Mouse (Mus musculus) limb, embryonic 15.5 days (tissue): Measurements from ENCODE around the gene Pcsk6. TPM values are rescaled to one million over a fixed set of nuclear protein-coding genes. Genes with fewer than 3 reads are reported as not detected.

Experiments used
- ATAC-seq: fragments of 200-750 bp; cut with Nextera tagmentation; 2 replicates; pipeline ENCODE4 v1.8.0; 2017; ENCODE audit warnings: low read depth, moderate TSS enrichment; ENCODE audit not compliant: insufficient number of reproducible peaks, low FRiP score, low TSS enrichment
- H3K27ac ChIP-seq: fragments of 300-500 bp; sonication (generic); 2 replicates; pipeline ENCODE4 v1.5.1; 2015; ENCODE audit warnings: moderate library complexity, mild to moderate bottlenecking, inconsistent platforms
- H3K27me3 ChIP-seq: fragments of 300-500 bp; sonication (generic); 2 replicates; pipeline ENCODE4 v1.6.1; 2015; ENCODE audit warnings: inconsistent platforms
- H3K36me3 ChIP-seq: fragments of 300-500 bp; sonication (generic); 2 replicates; pipeline ENCODE4 v1.6.1; 2015; ENCODE audit warnings: inconsistent platforms
- H3K4me1 ChIP-seq: fragments of 300-500 bp; sonication (generic); 2 replicates; pipeline ENCODE4 v1.6.1; 2015; ENCODE audit warnings: inconsistent platforms
- H3K4me2 ChIP-seq: fragments of 300-500 bp; sonication (generic); 2 replicates; pipeline ENCODE4 v1.6.1; 2015; ENCODE audit warnings: mild to moderate bottlenecking, inconsistent platforms
- H3K4me3 ChIP-seq: fragments of 300-500 bp; sonication (generic); 2 replicates; pipeline ENCODE4 v1.5.1; 2015; ENCODE audit warnings: mild to moderate bottlenecking, inconsistent platforms
- H3K9ac ChIP-seq: fragments of 300-500 bp; sonication (generic); 2 replicates; pipeline ENCODE4 v1.6.1; 2015; ENCODE audit warnings: inconsistent platforms
- H3K9me3 ChIP-seq: fragments of 300-500 bp; sonication (generic); 2 replicates; pipeline ENCODE4 v1.6.1; 2016; ENCODE audit warnings: inconsistent platforms
- WGBS: fragments of 180-500 bp; shearing (Covaris S2); methylation state at CpG from one replicate; pipeline ENCODE4 v1.1.7; 2015; 5-methylcytosine and 5-hydroxymethylcytosine counted together
- polyA plus RNA-seq: library from polyadenylated mRNA; unstranded; fragments of >200 nt; fragmentation: Nextera tagmentation; extraction: Ambion mirVana; gene quantifications from 2 replicates; pipeline ENCODE4 v1.2.1, GENCODE M21; 2015

Gene Pcsk6
- polyA plus RNA-seq, 1 experiment from 2014 or later, result 10.3 TPM

- Histone ChIP-seq H3K4me2 (no peak overlapping the region), H3K27ac (no peak overlapping the region), H3K9ac (no peak overlapping the region), H3K36me3 (no peaks in the 10 kb centered on the region; the same call in 1 of the 2 replicates), H3K4me1 (peaks cover 51% of the 10 kb centered on the region), H3K27me3 (no peaks in the 10 kb centered on the region), H3K4me3 (no peak overlapping the region), H3K9me3 (no peaks in the 10 kb centered on the region)
- WGBS, result 93% methylated on average over 9 of the region's 9 CpGs
- no peak for ATAC-seq
These were observed 118.5 kb downstream of the Pcsk6 start for GRCm38 (mm10) chr7:65980000-65980399.

- Histone ChIP-seq H3K9me3 (no peaks in the 10 kb centered on the region), H3K27me3 (no peaks in the 10 kb centered on the region), H3K4me1 (peaks cover 51% of the 10 kb centered on the region), H3K4me2 (no peak overlapping the region), H3K9ac (no peak overlapping the region), H3K27ac (no peak overlapping the region), H3K4me3 (no peak overlapping the region), H3K36me3 (no peaks in the 10 kb centered on the region; the same call in 1 of the 2 replicates)
- no peak for ATAC-seq
- WGBS, result 46% methylated on average over 3 of the region's 3 CpGs
These were observed 120.5 kb downstream of the Pcsk6 start for GRCm38 (mm10) chr7:65982057-65982456.

GRCm38 (mm10) chr7:65988249-65988648 is 126.7 kb downstream of the Pcsk6 start:
- H3K9me3 ChIP-seq, result no peaks in the 10 kb centered on the region
- no peaks in the 10 kb centered on the region for H3K27me3 ChIP-seq
- no peak overlapping the region for H3K4me2 ChIP-seq
- peaks cover 14% of the 10 kb centered on the region for H3K4me1 ChIP-seq
- H3K4me3 ChIP-seq, result no peak overlapping the region
- no peak overlapping the region for H3K27ac ChIP-seq
- no peak for ATAC-seq
- no peak overlapping the region for H3K9ac ChIP-seq
- H3K36me3 ChIP-seq, result no peaks in the 10 kb centered on the region; the same call in 1 of the 2 replicates
- 85% methylated on average over 4 of the region's 4 CpGs for WGBS

GRCm38 (mm10) chr7:65988709-65989108 is 127.2 kb downstream of the Pcsk6 start:
- 85% methylated on average over 5 of the region's 5 CpGs for WGBS
- no peaks in the 10 kb centered on the region for H3K36me3 ChIP-seq
- ATAC-seq, result no peak
- no peak overlapping the region for H3K4me2 ChIP-seq
- H3K9ac ChIP-seq, result no peak overlapping the region
- H3K27ac ChIP-seq, result no peak overlapping the region
- no peak overlapping the region for H3K4me3 ChIP-seq
- no peaks in the 10 kb centered on the region for H3K27me3 ChIP-seq
- H3K9me3 ChIP-seq, result no peaks in the 10 kb centered on the region
- peaks cover 19% of the 10 kb centered on the region for H3K4me1 ChIP-seq

GRCm38 (mm10) chr7:65992329-65992728 is 130.8 kb downstream of the Pcsk6 start:
- no peaks in the 10 kb centered on the region for H3K9me3 ChIP-seq
- H3K4me1 ChIP-seq, result peaks cover 21% of the 10 kb centered on the region
- no peak for ATAC-seq
- H3K27me3 ChIP-seq, result no peaks in the 10 kb centered on the region
- H3K27ac ChIP-seq, result 0 out of 2 replicates have a peak overlapping the region, but pooled peaks have one; percentile 3
- 53% methylated on average over 6 of the region's 6 CpGs for WGBS
- no peak overlapping the region for H3K9ac ChIP-seq
- H3K4me2 ChIP-seq, result no peak overlapping the region
- H3K4me3 ChIP-seq, result no peak overlapping the region
- no peaks in the 10 kb centered on the region for H3K36me3 ChIP-seq

- Histone ChIP-seq H3K4me3 (no peak overlapping the region), H3K36me3 (no peaks in the 10 kb centered on the region), H3K9me3 (no peaks in the 10 kb centered on the region), H3K9ac (no peak overlapping the region), H3K4me2 (no peak overlapping the region), H3K4me1 (peaks cover 21% of the 10 kb centered on the region), H3K27me3 (no peaks in the 10 kb centered on the region), H3K27ac (no peak overlapping the region)
- 0 out of 2 replicates have a peak, but pooled peaks have one; percentile 30 for ATAC-seq
- 47% methylated on average over 3 of the region's 3 CpGs for WGBS
These were observed 131.9 kb downstream of the Pcsk6 start for GRCm38 (mm10) chr7:65993410-65993809.

GRCm38 (mm10) chr7:66001035-66001754 is 139.7 kb downstream of the Pcsk6 start:
- Histone ChIP-seq H3K4me2 (no peak overlapping the region), H3K4me3 (no peak overlapping the region), H3K36me3 (peaks cover 2% of the 10 kb centered on the region; the same call in 1 of the 2 replicates), H3K27ac (peak overlapping the region; percentile 58), H3K4me1 (peaks cover 14% of the 10 kb centered on the region), H3K27me3 (no peaks in the 10 kb centered on the region), H3K9ac (no peak overlapping the region), H3K9me3 (no peaks in the 10 kb centered on the region)
- ATAC-seq, result no peak
- 74% methylated on average over 16 of the region's 16 CpGs for WGBS

GRCm38 (mm10) chr7:66001797-66002196 is 140.3 kb downstream of the Pcsk6 start:
- Histone ChIP-seq H3K4me1 (peaks cover 14% of the 10 kb centered on the region), H3K4me3 (no peak overlapping the region), H3K36me3 (peaks cover 2% of the 10 kb centered on the region; the same call in 1 of the 2 replicates), H3K4me2 (no peak overlapping the region), H3K9ac (no peak overlapping the region), H3K27ac (peak overlapping the region; percentile 58; the same call in 1 of the 2 replicates), H3K27me3 (no peaks in the 10 kb centered on the region), H3K9me3 (no peaks in the 10 kb centered on the region)
- ATAC-seq, result no peak
- 53% methylated on average over 3 of the region's 3 CpGs for WGBS

- no peak overlapping the region for H3K4me2 ChIP-seq
- H3K9me3 ChIP-seq, result no peaks in the 10 kb centered on the region
- H3K4me3 ChIP-seq, result no peak overlapping the region
- ATAC-seq, result no peak
- H3K36me3 ChIP-seq, result peaks cover 2% of the 10 kb centered on the region; the same call in 1 of the 2 replicates
- H3K27me3 ChIP-seq, result no peaks in the 10 kb centered on the region
- H3K4me1 ChIP-seq, result peaks cover 14% of the 10 kb centered on the region
- 0 out of 2 replicates have a peak overlapping the region, but pooled peaks have one; percentile 33 for H3K27ac ChIP-seq
- no peak overlapping the region for H3K9ac ChIP-seq
- WGBS, result 78% methylated on average over 5 of the region's 5 CpGs
These were observed 141.9 kb downstream of the Pcsk6 start for GRCm38 (mm10) chr7:66003447-66003846.

GRCm38 (mm10) chr7:66003865-66004638 is 142.5 kb downstream of the Pcsk6 start:
- Histone ChIP-seq H3K27ac (peak overlapping the region; percentile 33; the same call in 1 of the 2 replicates), H3K4me1 (peaks cover 14% of the 10 kb centered on the region), H3K27me3 (no peaks in the 10 kb centered on the region), H3K9ac (no peak overlapping the region), H3K36me3 (peaks cover 1% of the 10 kb centered on the region; the same call in 1 of the 2 replicates), H3K4me3 (no peak overlapping the region), H3K9me3 (no peaks in the 10 kb centered on the region), H3K4me2 (no peak overlapping the region)
- no peak for ATAC-seq
- 47% methylated on average over 13 of the region's 13 CpGs for WGBS

- Histone ChIP-seq H3K9ac (no peak overlapping the region), H3K9me3 (no peaks in the 10 kb centered on the region), H3K27ac (no peak overlapping the region), H3K27me3 (no peaks in the 10 kb centered on the region), H3K36me3 (no peaks in the 10 kb centered on the region), H3K4me2 (no peak overlapping the region), H3K4me3 (no peak overlapping the region), H3K4me1 (peaks cover 16% of the 10 kb centered on the region)
- no peak for ATAC-seq
- WGBS, result 87% methylated on average over 10 of the region's 10 CpGs
These were observed 143.5 kb downstream of the Pcsk6 start for GRCm38 (mm10) chr7:66005066-66005465.
